Mouse (Mus musculus) cerebellum, adult 11-12 months (tissue): ENCODE data around the gene Iqck.

ENCODE experiments used
- DNase-seq: peaks from one replicate; pipeline ENCODE4 v3.0.0; 2022

Iqck gene

GRCm38 (mm10) chr7:118914561-118915165 lies 59.1 kb downstream of the Iqck start:
- peak; percentile 46 for DNase-seq

- DNase-seq = no peak
Measured at GRCm38 (mm10) chr7:118919261-118920006, 63.9 kb downstream of the Iqck start.

- DNase-seq = no peak
Measured at GRCm38 (mm10) chr7:118922441-118923202, 67.1 kb downstream of the Iqck start.

- DNase-seq = no peak
Measured at GRCm38 (mm10) chr7:118925547-118925946, 70.0 kb downstream of the Iqck start.

GRCm38 (mm10) chr7:118926516-118927260 lies 71.1 kb downstream of the Iqck start:
- DNase-seq = no peak

GRCm38 (mm10) chr7:118927279-118927678 lies 71.7 kb downstream of the Iqck start:
- DNase-seq = no peak

GRCm38 (mm10) chr7:118928316-118928715 lies 72.8 kb downstream of the Iqck start:
- no peak for DNase-seq

- no peak for DNase-seq
Measured at GRCm38 (mm10) chr7:118928916-118929315, 73.4 kb downstream of the Iqck start.

- DNase-seq = no peak
Measured at GRCm38 (mm10) chr7:118929601-118930311, 74.2 kb downstream of the Iqck start.

- DNase-seq = no peak
Measured at GRCm38 (mm10) chr7:118931502-118932395, 76.2 kb downstream of the Iqck start.

- DNase-seq = no peak
Measured at GRCm38 (mm10) chr7:118935306-118935705, 79.8 kb downstream of the Iqck start.

- no peak for DNase-seq
Measured at GRCm38 (mm10) chr7:118936844-118937243, 81.3 kb downstream of the Iqck start.

GRCm38 (mm10) chr7:118937469-118938387 lies 82.2 kb downstream of the Iqck start:
- no peak for DNase-seq

- DNase-seq = no peak
Measured at GRCm38 (mm10) chr7:118942297-118942696, 86.7 kb downstream of the Iqck start.

- no peak for DNase-seq
Measured at GRCm38 (mm10) chr7:118943170-118943569, 87.6 kb downstream of the Iqck start.

- no peak for DNase-seq
Measured at GRCm38 (mm10) chr7:118944884-118945283, 89.3 kb downstream of the Iqck start.

GRCm38 (mm10) chr7:118947241-118947640 lies 91.7 kb downstream of the Iqck start:
- DNase-seq = no peak

GRCm38 (mm10) chr7:118948677-118949282 lies 93.2 kb downstream of the Iqck start:
- no peak for DNase-seq

GRCm38 (mm10) chr7:118949749-118950148 lies 94.2 kb downstream of the Iqck start:
- DNase-seq = no peak
